20 mouse cellular contexts compared by ENCODE assay signal in the genomic region with DNA sequence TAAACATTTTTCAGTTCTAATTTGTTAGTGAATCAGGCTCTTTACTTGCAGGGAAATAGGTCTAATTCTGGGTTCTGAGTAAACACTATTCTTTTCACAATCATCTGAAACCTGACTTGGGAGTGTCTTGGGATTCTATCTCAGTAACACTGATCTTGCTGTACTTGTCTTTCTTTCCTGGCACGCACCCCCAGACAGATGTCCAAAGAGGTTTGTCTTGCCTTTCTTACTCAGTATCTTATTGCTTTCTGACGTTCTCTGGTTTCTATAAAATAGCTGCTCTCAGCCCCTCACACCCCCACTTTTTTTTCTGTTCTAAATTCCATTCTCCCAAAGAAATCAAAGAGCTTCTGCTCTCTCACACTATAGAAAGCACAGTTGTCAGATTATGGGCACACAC. TPM values are rescaled to one million over a fixed set of nuclear protein-coding genes. Genes with fewer than 3 reads are reported as not detected.
DNase-seq lines count a peak whose midpoint lies in the region.
"Had no signal": no experiment of that assay in that cellular context is flagged by ENCODE, and none has a peak within 500 bp of the region (broad histone marks: within the 10 kb centered on the region; RNA-seq: fewer than 3 reads in every experiment).

No protein-coding gene starts in this region.

- intact Hi-C loops in left cerebral cortex, postnatal 4 days (cut with DNase I) = no loop called here

- DNase-seq in frontal cortex, adult 2 months (ENCODE audit: extremely low spot score in 1 of 2, low spot score in 1 of 2) = peak; percentile 11 to 61
- no peak for DNase-seq in frontal cortex, postnatal 14 days (ENCODE audit: low spot score in 2 of 2)
- peak; percentile 10 for DNase-seq in left cerebral cortex, adult 11 months (ENCODE audit: low spot score)
- DNase-seq in left cerebral cortex, postnatal 4 days = no peak
- peak; percentile 4 to 45 for DNase-seq in right cerebral cortex, postnatal 36 days (ENCODE audit: low spot score in 2 of 2)
- DNase-seq in right cerebral cortex, postnatal 25 days = no peak
- no peak for DNase-seq in kidney, postnatal 25 days
- DNase-seq: adrenal gland, postnatal 10 days; cerebellum, adult 18-20 months; cerebellum, postnatal 10 days; gastrocnemius, postnatal 36 days; heart, adult 18-20 months; heart, postnatal 36 days; kidney, adult 2 months; kidney, postnatal 4 days; liver, embryonic 13.5 days; lung, adult 18-20 months; lung, postnatal 4 days; thymus, adult 2 months; thymus, postnatal 36 days had no signal

RNA-seq across cellular contexts. Expression of a gene that starts 51.3 kb away (rescaled TPM):
- polyA plus RNA-seq in frontal cortex, adult 2 months (2012; rRNA removed) = 14.6 and 15.6 TPM in 2 replicates
- total RNA-seq in left cerebral cortex, postnatal 4 days (2021) = 10 to 100 TPM; 60.7 to 62.3 TPM

Comparison
In these comparisons a context has a peak if more than half of its experiments do, and no peak if none do; other contexts are left out.
1. DNase-seq: peak in frontal cortex, adult 2 months (2 of 2), left cerebral cortex, adult 11 months (single experiment) and right cerebral cortex, postnatal 36 days (2 of 2); none in frontal cortex, postnatal 14 days (0 of 2), left cerebral cortex, postnatal 4 days (single experiment), right cerebral cortex, postnatal 25 days (single experiment) and kidney, postnatal 25 days (0 of 2).